Mouse (Mus musculus): ENCODE measurements around the gene Ecel1. TPM values are rescaled to one million over a fixed set of nuclear protein-coding genes. Genes with fewer than 3 reads are reported as not detected.
A peak's percentile ranks its signal among the peaks of the same experiment; 100 is the strongest.

The Ecel1 gene
- total and polyA plus RNA-seq, 2 experiments from 2014 or later = 28.5 to 36.1 TPM

DNA sequence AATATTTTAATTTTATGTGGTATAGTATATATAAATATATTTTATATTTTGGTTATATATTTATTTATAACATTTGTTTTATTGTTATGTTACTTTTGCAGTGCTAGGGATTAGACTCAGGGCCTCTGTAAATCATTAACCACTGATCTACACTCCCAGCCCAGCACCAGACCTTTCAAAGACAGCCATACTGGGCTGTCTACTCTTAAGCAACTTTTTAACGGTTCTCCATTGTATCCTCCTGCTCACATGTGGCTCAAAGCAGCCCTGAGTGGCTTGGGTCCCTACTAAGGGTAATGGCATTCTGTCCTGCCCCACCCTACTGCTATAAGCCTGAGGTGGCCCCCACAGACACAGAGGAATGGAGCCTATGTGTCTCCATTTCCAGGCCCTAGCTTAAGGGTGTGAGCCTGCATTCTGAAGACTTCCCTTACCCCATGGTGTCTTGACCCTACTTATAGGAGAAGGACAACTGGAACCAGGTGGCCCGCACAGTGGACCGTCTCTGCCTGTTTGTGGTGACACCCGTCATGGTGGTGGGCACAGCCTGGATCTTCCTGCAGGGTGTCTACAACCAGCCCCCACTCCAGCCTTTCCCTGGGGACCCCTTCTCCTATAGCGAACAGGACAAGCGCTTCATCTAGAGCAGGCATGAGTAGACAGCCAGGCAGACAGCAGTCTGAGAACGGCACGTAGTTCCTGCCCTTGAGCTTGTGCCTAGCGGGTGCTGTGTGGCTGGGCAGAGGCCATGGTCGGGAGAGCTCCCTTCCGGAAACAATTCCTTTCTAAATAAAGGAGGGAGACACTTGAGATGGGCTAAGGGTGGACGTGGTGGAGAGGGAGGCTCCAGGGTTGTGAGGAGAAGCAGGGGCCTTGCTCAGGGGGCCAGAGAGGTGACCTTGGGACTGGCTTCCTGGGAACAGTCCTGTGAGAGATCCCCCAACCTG, 42.1 kb upstream of the Ecel1 start:
- H3K4me3 ChIP-seq (ENCODE audit: low read depth, low read length) = no peak overlapping the region
- ATAC-seq (no peak), DNase-seq (no peak)
- TF ChIP-seq CTCF (IDR thresholded peaks at IDR 0.05; ENCODE audit: low read depth) = no peak
- no peaks in the 10 kb centered on the region for H3K4me1 ChIP-seq (ENCODE audit: insufficient read depth)
- H3K27me3 ChIP-seq (ENCODE audit: insufficient read depth, low read length) = no peaks in the 10 kb centered on the region
- H3K4me2 ChIP-seq (ENCODE audit: low read depth) = no peak overlapping the region
- no peak overlapping the region for H3K27ac ChIP-seq (ENCODE audit: low read depth, low read length)
- H3K9ac ChIP-seq = no peak overlapping the region
- no peaks in the 10 kb centered on the region for H3K9me3 ChIP-seq (ENCODE audit: low read length)
- 82% methylated on average over 12 of the region's 12 CpGs for WGBS
- H3K36me3 ChIP-seq (ENCODE audit: insufficient read depth) = no peaks in the 10 kb centered on the region

DNA sequence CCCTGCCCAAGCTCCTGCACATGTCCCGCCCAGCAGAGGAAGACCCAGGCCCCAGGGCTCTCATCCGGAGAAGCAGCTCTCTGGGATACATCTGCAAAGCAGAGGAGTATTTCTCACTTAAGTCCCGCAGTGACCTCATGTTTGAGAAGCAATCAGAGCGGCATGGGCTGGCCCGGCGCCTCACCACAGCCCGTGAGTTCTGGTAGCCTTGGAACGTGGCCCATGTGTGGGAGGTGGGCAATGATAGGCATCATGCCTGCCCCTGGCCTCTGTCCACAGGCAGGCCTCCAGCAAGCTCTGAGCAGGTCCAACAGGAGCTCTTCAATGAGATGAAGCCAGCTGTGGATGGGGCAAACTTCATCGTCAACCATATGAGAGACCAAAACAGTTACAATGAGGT, 41.0 kb upstream of the Ecel1 start:
- no peak for ATAC-seq
- no peak for TF ChIP-seq CTCF (IDR thresholded peaks at IDR 0.05; ENCODE audit: low read depth)

DNA sequence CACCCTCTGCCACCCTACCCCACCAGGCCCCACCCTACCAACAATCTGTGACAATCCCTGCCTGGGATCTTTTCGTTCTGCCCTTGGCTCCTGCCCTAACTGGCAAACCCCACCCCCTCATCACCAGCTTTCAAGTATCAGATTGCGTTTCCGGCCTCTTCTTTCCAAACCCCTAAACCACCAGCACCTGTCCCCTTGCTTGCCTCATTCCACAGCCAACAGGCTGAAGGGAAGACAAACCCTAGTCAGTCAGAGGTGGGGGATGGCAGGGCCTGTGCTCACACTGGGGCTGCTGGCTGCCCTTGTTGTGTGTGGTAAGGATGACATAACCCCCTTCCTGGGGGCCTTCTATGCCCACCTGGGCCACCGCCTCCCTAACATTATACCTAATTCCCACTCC, 34.1 kb upstream of the Ecel1 start, which contains the start of gene Chrnd:
Gene Chrnd (plus strand): TSS at position 179 of the 400 bp plus-strand sequence.
- no peaks in the 10 kb centered on the region for H3K36me3 ChIP-seq (ENCODE audit: insufficient read depth)
- no peaks in the 10 kb centered on the region for H3K9me3 ChIP-seq (ENCODE audit: low read length)
- H3K27me3 ChIP-seq (ENCODE audit: insufficient read depth, low read length) = peaks cover 13% of the 10 kb centered on the region; the same call in 1 of the 2 replicates
- no peak within 1 kb of the TSS for H3K27ac ChIP-seq (ENCODE audit: low read depth, low read length)
- no peak within 1 kb of the TSS for H3K4me2 ChIP-seq (ENCODE audit: low read depth)
- DNase-seq (no peak), ATAC-seq (no peak)
- no peak for TF ChIP-seq CTCF (IDR thresholded peaks at IDR 0.05; ENCODE audit: low read depth)
- H3K4me1 ChIP-seq (ENCODE audit: insufficient read depth) = no peaks in the 10 kb centered on the region
- H3K9ac ChIP-seq = no peak within 1 kb of the TSS
- WGBS = 39% methylated on average over 4 of the region's 4 CpGs
- H3K4me3 ChIP-seq (ENCODE audit: low read depth, low read length) = no peak within 1 kb of the TSS

More for the DNA sequence above, 41.0 kb upstream of the Ecel1 start:
- Histone ChIP-seq H3K9me3 (ENCODE audit: low read length) (no peaks in the 10 kb centered on the region), H3K9ac (no peak overlapping the region), H3K27ac (ENCODE audit: low read depth, low read length) (no peak overlapping the region), H3K4me3 (ENCODE audit: low read depth, low read length) (no peak overlapping the region), H3K4me2 (ENCODE audit: low read depth) (no peak overlapping the region), H3K4me1 (ENCODE audit: insufficient read depth) (no peaks in the 10 kb centered on the region), H3K27me3 (ENCODE audit: insufficient read depth, low read length) (no peaks in the 10 kb centered on the region), H3K36me3 (ENCODE audit: insufficient read depth) (no peaks in the 10 kb centered on the region)
- 77% methylated on average over 9 of the region's 9 CpGs for WGBS
- no peak for DNase-seq

DNA sequence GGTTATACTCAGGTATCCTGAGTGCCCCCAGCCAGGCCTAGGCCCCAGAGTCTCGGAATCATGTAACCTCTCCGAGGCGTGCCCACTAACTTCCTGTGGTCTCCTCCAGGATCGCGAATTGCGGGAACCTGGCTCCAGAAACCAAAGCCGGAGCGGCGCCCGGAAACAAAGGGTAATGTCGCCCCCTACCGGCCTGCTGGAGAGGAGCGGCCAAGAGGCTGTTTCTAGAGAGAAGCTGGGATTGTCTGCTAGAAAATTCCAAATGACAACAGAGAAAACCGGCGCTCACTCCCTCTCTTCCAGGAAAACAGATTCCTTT, 30.7 kb upstream of the Ecel1 start:
- Histone ChIP-seq H3K36me3 (ENCODE audit: insufficient read depth) (no peaks in the 10 kb centered on the region), H3K4me1 (ENCODE audit: insufficient read depth) (no peaks in the 10 kb centered on the region), H3K4me3 (ENCODE audit: low read depth, low read length) (peak overlapping the region; percentile 54), H3K27ac (ENCODE audit: low read depth, low read length) (no peak overlapping the region), H3K9ac (peak overlapping the region; percentile 53), H3K4me2 (ENCODE audit: low read depth) (peak overlapping the region; percentile 93), H3K9me3 (ENCODE audit: low read length) (no peaks in the 10 kb centered on the region), H3K27me3 (ENCODE audit: insufficient read depth, low read length) (peaks cover 21% of the 10 kb centered on the region)
- WGBS = under 1% methylated on average over 15 of the region's 15 CpGs
- ATAC-seq (peak; percentile 73), DNase-seq (peak; percentile 92)
- peak; percentile 92 for TF ChIP-seq CTCF (IDR thresholded peaks at IDR 0.05; ENCODE audit: low read depth)

DNA sequence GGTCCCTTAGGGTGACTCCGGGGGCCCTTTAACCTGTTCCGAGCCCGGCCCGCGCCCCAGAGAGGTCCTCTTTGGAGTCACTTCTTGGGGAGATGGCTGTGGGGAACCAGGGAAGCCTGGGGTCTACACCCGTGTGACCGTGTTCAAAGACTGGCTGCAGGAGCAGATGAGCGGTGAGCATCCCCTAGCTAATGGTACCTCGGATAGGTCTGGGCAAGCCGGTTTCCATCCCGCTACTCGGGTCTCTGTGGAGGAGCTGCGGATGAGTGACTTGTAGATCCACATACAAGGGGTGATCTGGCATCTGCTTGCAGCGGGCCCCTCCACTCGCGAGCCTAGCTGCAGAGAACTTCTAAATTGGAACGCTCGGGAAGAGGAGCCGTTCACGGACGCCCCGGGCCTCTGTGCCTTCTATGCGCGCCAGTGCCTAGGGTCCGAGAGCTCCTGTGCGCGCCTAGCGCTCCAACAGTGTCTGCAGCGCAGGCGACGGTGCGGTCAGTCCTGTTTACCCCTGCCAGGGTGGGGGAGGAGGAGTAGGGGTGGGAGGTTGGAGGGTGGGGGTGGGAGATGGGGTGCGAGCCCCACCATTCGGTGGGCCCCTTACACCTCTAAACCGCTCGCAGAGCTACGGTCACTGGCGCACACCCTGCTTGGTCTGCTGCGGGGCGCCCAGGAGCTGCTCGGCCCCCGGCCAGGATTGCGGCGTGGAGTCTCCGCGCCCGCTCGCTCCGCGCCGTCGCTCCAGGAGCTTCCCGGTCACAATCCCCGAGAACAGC, 30.1 kb upstream of the Ecel1 start:
- ATAC-seq (peak; percentile 37), DNase-seq (peak; percentile 39)
- Histone ChIP-seq H3K4me1 (ENCODE audit: insufficient read depth) (no peaks in the 10 kb centered on the region), H3K4me2 (ENCODE audit: low read depth) (peak overlapping the region; percentile 93), H3K36me3 (ENCODE audit: insufficient read depth) (no peaks in the 10 kb centered on the region), H3K4me3 (ENCODE audit: low read depth, low read length) (peak overlapping the region; percentile 54), H3K9me3 (ENCODE audit: low read length) (no peaks in the 10 kb centered on the region), H3K27me3 (ENCODE audit: insufficient read depth, low read length) (peaks cover 21% of the 10 kb centered on the region), H3K9ac (peak overlapping the region; percentile 53), H3K27ac (ENCODE audit: low read depth, low read length) (no peak overlapping the region)
- TF ChIP-seq CTCF (IDR thresholded peaks at IDR 0.05; ENCODE audit: low read depth) = no peak
- WGBS = 2% methylated on average over 54 of the region's 54 CpGs

DNA sequence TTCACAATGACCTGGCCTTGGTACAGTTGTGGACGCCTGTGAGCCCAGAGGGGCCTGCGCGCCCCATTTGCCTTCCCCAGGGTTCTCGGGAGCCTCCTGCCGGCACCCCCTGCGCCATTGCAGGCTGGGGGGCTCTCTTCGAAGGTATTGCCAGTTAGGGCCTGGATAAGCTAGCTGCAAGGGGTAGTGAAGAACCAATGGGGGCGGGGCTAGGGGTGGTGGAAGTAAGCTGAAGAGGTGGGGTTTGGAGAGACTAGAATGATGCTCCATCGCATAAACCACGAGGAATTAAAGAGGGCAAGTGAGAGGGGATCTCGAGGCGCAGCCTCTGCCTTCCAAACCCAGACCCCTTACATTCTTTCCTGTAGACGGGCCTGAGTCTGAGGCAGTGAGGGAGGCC, 29.2 kb upstream of the Ecel1 start:
- Histone ChIP-seq H3K4me2 (ENCODE audit: low read depth) (no peak overlapping the region), H3K9me3 (ENCODE audit: low read length) (no peaks in the 10 kb centered on the region), H3K36me3 (ENCODE audit: insufficient read depth) (no peaks in the 10 kb centered on the region), H3K27me3 (ENCODE audit: insufficient read depth, low read length) (peaks cover 21% of the 10 kb centered on the region), H3K4me3 (ENCODE audit: low read depth, low read length) (no peak overlapping the region), H3K4me1 (ENCODE audit: insufficient read depth) (no peaks in the 10 kb centered on the region), H3K27ac (ENCODE audit: low read depth, low read length) (no peak overlapping the region), H3K9ac (no peak overlapping the region)
- peak; percentile 17; the same call in 1 of the 2 replicates for TF ChIP-seq CTCF (IDR thresholded peaks at IDR 0.05; ENCODE audit: low read depth)
- DNase-seq = no peak
- no peak for ATAC-seq
- WGBS = 15% methylated on average over 13 of the region's 13 CpGs
